Mouse (Mus musculus) heart, postnatal 0 days (tissue): Measurements from ENCODE around the gene Ormdl3. TPM values are rescaled to one million over a fixed set of nuclear protein-coding genes. Genes with fewer than 3 reads are reported as not detected.

Experiments used
- ATAC-seq: fragments of 200-750 bp; cut with Nextera tagmentation; 2 replicates; pipeline ENCODE4 v1.8.0; 2017; ENCODE audit warnings: low read depth, moderate number of reproducible peaks, moderate library complexity; ENCODE audit not compliant: insufficient read depth
- DNase-seq: peaks from one replicate; pipeline ENCODE4 v3.0.0-alpha.2; 2016; ENCODE audit warnings: low spot score
- H3K27ac ChIP-seq: fragments of 300-500 bp; sonication (generic); 2 replicates; pipeline ENCODE4 v1.5.1; 2014; ENCODE audit warnings: low read depth, mild to moderate bottlenecking
- H3K27me3 ChIP-seq: fragments of 300-500 bp; sonication (generic); 2 replicates; pipeline ENCODE4 v1.6.1; 2014; ENCODE audit warnings: low read length, mixed read lengths; ENCODE audit not compliant: control insufficient read depth, insufficient read depth
- H3K36me3 ChIP-seq: fragments of 300-500 bp; sonication (generic); replicated peaks from 2 replicates; pipeline ENCODE4 v1.6.1; 2014; ENCODE audit warnings: low read length, mixed read lengths; ENCODE audit not compliant: control insufficient read depth, insufficient read depth
- H3K4me1 ChIP-seq: fragments of 300-500 bp; sonication (generic); 2 replicates; pipeline ENCODE4 v1.6.1; 2014; ENCODE audit warnings: antibody characterized with exemption; ENCODE audit not compliant: control insufficient read depth, insufficient read depth
- H3K4me2 ChIP-seq: fragments of 300-500 bp; sonication (generic); 2 replicates; pipeline ENCODE4 v1.6.1; 2014; ENCODE audit warnings: low read depth, mild to moderate bottlenecking, low read length, moderate library complexity
- H3K4me3 ChIP-seq: fragments of 300-500 bp; sonication (generic); 2 replicates; pipeline ENCODE4 v1.5.1; 2014; ENCODE audit warnings: low read depth, low read length
- H3K9ac ChIP-seq: fragments of 300-500 bp; sonication (generic); replicated peaks from 2 replicates; pipeline ENCODE4 v1.6.1; 2014; ENCODE audit warnings: low read depth, low read length, mixed read lengths
- H3K9me3 ChIP-seq: fragments of 300-500 bp; sonication (generic); replicated peaks from 2 replicates; pipeline ENCODE4 v1.6.1; 2016; ENCODE audit warnings: low read length; ENCODE audit not compliant: control insufficient read depth
- CTCF ChIP-seq: IDR thresholded peaks from 2 replicates; pipeline ENCODE4 v1.5.1; 2016; ENCODE audit warnings: antibody characterized with exemption, control low read depth, low read depth
- EP300 ChIP-seq: IDR thresholded peaks from 2 replicates; pipeline ENCODE4 v1.6.1; 2016; ENCODE audit warnings: antibody characterized with exemption, low read depth
- WGBS: fragments of 180-500 bp; shearing (Covaris S2); extraction: QIAGEN DNeasy Blood & Tissue Kit; methylation state at CpG from one replicate; pipeline ENCODE4 v1.1.7; 2014; 5-methylcytosine and 5-hydroxymethylcytosine counted together
- polyA plus RNA-seq: library from polyadenylated mRNA; unstranded; fragments of >200 nt; fragmentation: Nextera tagmentation; extraction: Ambion mirVana; gene quantifications from 2 replicates; pipeline ENCODE4 v1.2.1, GENCODE M21; 2015
- total RNA-seq: library from RNA; depleted of rRNA; stranded (reverse); fragments of >200 nt; gene quantifications from 2 replicates; pipeline ENCODE4 v1.2.3, GENCODE M21; 2014; ENCODE audit warnings: low replicate concordance

The Ormdl3 gene
- total and polyA plus RNA-seq, 2 experiments from 2014 or later: 44.8 to 49.4 TPM

- no peak overlapping the region for H3K4me3 ChIP-seq
- no peak for DNase-seq
- 74% methylated on average over 6 of the region's 6 CpGs for WGBS
- no peaks in the 10 kb centered on the region for H3K9me3 ChIP-seq
- no peak overlapping the region for H3K4me2 ChIP-seq
- no peak overlapping the region for H3K27ac ChIP-seq
- H3K36me3 ChIP-seq: no peaks in the 10 kb centered on the region
- no peaks in the 10 kb centered on the region for H3K27me3 ChIP-seq
- no peak overlapping the region for H3K9ac ChIP-seq
- TF ChIP-seq CTCF (no peak), EP300 (no peak)
- no peak for ATAC-seq
- no peaks in the 10 kb centered on the region for H3K4me1 ChIP-seq
Measured at GRCm38 (mm10) chr11:98569461-98569860, 17.7 kb downstream of the Ormdl3 start.

GRCm38 (mm10) chr11:98568326-98568725 is 18.8 kb downstream of the Ormdl3 start:
- no peak for ATAC-seq
- no peak overlapping the region for H3K4me3 ChIP-seq
- 86% methylated on average over 8 of the region's 8 CpGs for WGBS
- H3K9ac ChIP-seq: no peak overlapping the region
- H3K27me3 ChIP-seq: no peaks in the 10 kb centered on the region
- H3K27ac ChIP-seq: no peak overlapping the region
- TF ChIP-seq EP300 (no peak), CTCF (no peak)
- H3K4me1 ChIP-seq: no peaks in the 10 kb centered on the region
- H3K36me3 ChIP-seq: no peaks in the 10 kb centered on the region
- no peak for DNase-seq
- H3K4me2 ChIP-seq: no peak overlapping the region
- no peaks in the 10 kb centered on the region for H3K9me3 ChIP-seq

DNA sequence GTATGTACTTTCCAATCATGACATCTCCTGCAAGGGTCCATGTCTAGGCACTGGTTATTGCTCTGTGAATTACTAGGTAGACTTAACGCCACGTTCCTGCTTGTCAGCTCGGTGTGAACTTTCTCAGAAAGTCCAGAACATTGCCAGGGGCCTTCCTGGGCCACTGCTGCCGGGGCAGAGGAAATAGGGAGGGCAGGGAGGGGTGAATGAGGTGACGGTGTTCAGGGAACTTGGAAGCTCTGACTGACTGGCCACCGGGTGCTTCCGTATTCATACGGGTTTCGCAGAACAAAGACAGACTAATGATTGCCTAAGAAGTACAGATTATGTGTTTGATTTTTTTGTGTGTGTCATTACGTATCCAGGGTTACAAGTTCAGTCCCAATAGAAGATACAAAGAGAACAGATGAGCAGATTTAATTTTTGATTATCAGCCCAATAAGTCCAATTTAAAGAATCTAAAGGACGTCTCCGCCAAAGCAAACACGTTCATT is 23.2 kb downstream of the Ormdl3 start:
- no peaks in the 10 kb centered on the region for H3K27me3 ChIP-seq
- no peak for DNase-seq
- no peak for ATAC-seq
- H3K9me3 ChIP-seq: no peaks in the 10 kb centered on the region
- H3K27ac ChIP-seq: no peak overlapping the region
- no peaks in the 10 kb centered on the region for H3K4me1 ChIP-seq
- H3K36me3 ChIP-seq: no peaks in the 10 kb centered on the region
- H3K4me2 ChIP-seq: no peak overlapping the region
- 73% methylated on average over 13 of the region's 13 CpGs for WGBS
- no peak overlapping the region for H3K9ac ChIP-seq
- H3K4me3 ChIP-seq: no peak overlapping the region
- TF ChIP-seq CTCF (no peak), EP300 (no peak)

GRCm38 (mm10) chr11:98563025-98563424 is 24.1 kb downstream of the Ormdl3 start:
- no peaks in the 10 kb centered on the region for H3K36me3 ChIP-seq
- ATAC-seq (no peak), DNase-seq (no peak)
- no peak overlapping the region for H3K27ac ChIP-seq
- H3K9ac ChIP-seq: no peak overlapping the region
- no peaks in the 10 kb centered on the region for H3K4me1 ChIP-seq
- 84% methylated on average over 3 of the region's 3 CpGs for WGBS
- H3K27me3 ChIP-seq: no peaks in the 10 kb centered on the region
- TF ChIP-seq EP300 (no peak), CTCF (no peak)
- no peak overlapping the region for H3K4me3 ChIP-seq
- H3K9me3 ChIP-seq: no peaks in the 10 kb centered on the region
- no peak overlapping the region for H3K4me2 ChIP-seq

DNA sequence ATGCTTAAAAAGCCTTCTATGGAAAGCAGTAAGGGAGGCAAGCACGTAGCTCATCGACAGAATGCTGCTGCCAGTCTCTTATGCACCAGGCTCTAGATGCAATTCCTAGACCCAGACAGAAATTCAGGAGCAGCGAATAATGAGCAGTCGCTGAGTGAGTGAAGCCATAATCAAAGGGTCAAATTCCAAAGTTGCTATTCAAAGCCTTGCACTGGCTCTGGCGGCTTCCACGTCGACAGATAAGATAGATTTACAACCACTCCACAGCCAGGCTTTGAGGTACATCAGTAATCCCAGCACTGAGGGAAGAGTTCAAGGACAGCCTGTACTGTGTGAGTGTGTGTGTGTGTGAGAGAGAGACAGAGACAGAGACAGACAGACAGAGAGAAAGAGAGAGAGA is 26.2 kb downstream of the Ormdl3 start:
- no peaks in the 10 kb centered on the region for H3K27me3 ChIP-seq
- H3K36me3 ChIP-seq: no peaks in the 10 kb centered on the region
- TF ChIP-seq CTCF (no peak), EP300 (no peak)
- no peak overlapping the region for H3K4me3 ChIP-seq
- no peak overlapping the region for H3K27ac ChIP-seq
- ATAC-seq (no peak), DNase-seq (no peak)
- H3K4me2 ChIP-seq: no peak overlapping the region
- H3K4me1 ChIP-seq: no peaks in the 10 kb centered on the region
- no peaks in the 10 kb centered on the region for H3K9me3 ChIP-seq
- 13% methylated on average over 7 of the region's 7 CpGs for WGBS
- no peak overlapping the region for H3K9ac ChIP-seq

- peaks cover 3% of the 10 kb centered on the region; the same call in 1 of the 2 replicates for H3K27me3 ChIP-seq
- H3K36me3 ChIP-seq: no peaks in the 10 kb centered on the region
- H3K4me3 ChIP-seq: no peak overlapping the region
- no peak overlapping the region for H3K4me2 ChIP-seq
- WGBS: 57% methylated on average over 12 of the region's 12 CpGs
- H3K4me1 ChIP-seq: peaks cover 6% of the 10 kb centered on the region; the same call in 1 of the 2 replicates
- H3K9ac ChIP-seq: no peak overlapping the region
- TF ChIP-seq EP300: no peak
- peak; percentile 56 for TF ChIP-seq CTCF
- ATAC-seq (no peak), DNase-seq (peak; percentile 31)
- H3K27ac ChIP-seq: no peak overlapping the region
- H3K9me3 ChIP-seq: no peaks in the 10 kb centered on the region
Measured at GRCm38 (mm10) chr11:98555124-98555700, 32.0 kb downstream of the Ormdl3 start.
